Mouse (Mus musculus) induced T-regulatory cell, adult 2 months (primary cell): Measurements from ENCODE around the gene Siah1a.
A peak's percentile ranks its signal among the peaks of the same experiment; 100 is the strongest.

ENCODE experiments used
- DNase-seq: peaks from one replicate; pipeline ENCODE4 v3.0.0-alpha.2; 2012; ENCODE audit warnings: low read depth

Gene Siah1a

GRCm38 (mm10) chr8:86745221-86745934 lies at the start of gene Siah1a, which contains the start of gene Gm10638:
Gene Siah1a (minus strand): TSS chr8:86745934.
Gene Gm10638 (plus strand): TSS chr8:86745699.
- DNase-seq: peak; percentile 64

- DNase-seq: no peak
Measured at GRCm38 (mm10) chr8:86794716-86795115, 49.0 kb upstream of the Siah1a start.

- no peak for DNase-seq
Measured at GRCm38 (mm10) chr8:86791542-86791941, 45.8 kb upstream of the Siah1a start.

- no peak for DNase-seq
Measured at GRCm38 (mm10) chr8:86789576-86789975, 43.8 kb upstream of the Siah1a start.

- DNase-seq: no peak
Measured at GRCm38 (mm10) chr8:86787891-86788420, 42.2 kb upstream of the Siah1a start.

GRCm38 (mm10) chr8:86786498-86786897 lies 40.8 kb upstream of the Siah1a start:
- no peak for DNase-seq

GRCm38 (mm10) chr8:86781094-86781493 lies 35.4 kb upstream of the Siah1a start:
- DNase-seq: no peak

GRCm38 (mm10) chr8:86779207-86779606 lies 33.5 kb upstream of the Siah1a start:
- DNase-seq: peak; percentile 47

GRCm38 (mm10) chr8:86769945-86770715 lies 24.4 kb upstream of the Siah1a start:
- DNase-seq: no peak

- no peak for DNase-seq
Measured at GRCm38 (mm10) chr8:86768499-86768898, 22.8 kb upstream of the Siah1a start.

- DNase-seq: no peak
Measured at GRCm38 (mm10) chr8:86766548-86767211, 20.9 kb upstream of the Siah1a start.

GRCm38 (mm10) chr8:86765669-86766068 lies 19.9 kb upstream of the Siah1a start:
- DNase-seq: no peak

- peak; percentile 35 for DNase-seq
Measured at GRCm38 (mm10) chr8:86765155-86765554, 19.4 kb upstream of the Siah1a start.

GRCm38 (mm10) chr8:86762806-86763205 lies 17.1 kb upstream of the Siah1a start:
- no peak for DNase-seq

- no peak for DNase-seq
Measured at GRCm38 (mm10) chr8:86760746-86761145, 15.0 kb upstream of the Siah1a start.

- DNase-seq: no peak
Measured at GRCm38 (mm10) chr8:86759090-86759491, 13.4 kb upstream of the Siah1a start.

- DNase-seq: no peak
Measured at GRCm38 (mm10) chr8:86758651-86759050, 12.9 kb upstream of the Siah1a start.

- no peak for DNase-seq
Measured at GRCm38 (mm10) chr8:86756948-86757733, 11.4 kb upstream of the Siah1a start.

- no peak for DNase-seq
Measured at GRCm38 (mm10) chr8:86749842-86750241, 4.1 kb upstream of the Siah1a start.

- no peak for DNase-seq
Measured at GRCm38 (mm10) chr8:86746511-86746910, 777 bp upstream of the Siah1a start.

- DNase-seq: peak; percentile 95
Measured at GRCm38 (mm10) chr8:86745935-86746441, 254 bp upstream of the Siah1a start.
